Mouse (Mus musculus) cerebellum, adult 11 months (tissue): ENCODE data around the gene Ptprs.

Source experiments
- DNase-seq: peaks from one replicate; pipeline ENCODE4 v3.0.0; 2022

Ptprs gene

GRCm38 (mm10) chr17:56490438-56491152, 14.3 kb upstream of the Ptprs start:
- DNase-seq, result no peak

GRCm38 (mm10) chr17:56488028-56488427, 11.7 kb upstream of the Ptprs start:
- DNase-seq, result no peak

- DNase-seq, result no peak
These were observed 11.2 kb upstream of the Ptprs start for GRCm38 (mm10) chr17:56487441-56487888.

- no peak for DNase-seq
These were observed 9.6 kb upstream of the Ptprs start for GRCm38 (mm10) chr17:56485926-56486325.

- no peak for DNase-seq
These were observed 8.8 kb upstream of the Ptprs start for GRCm38 (mm10) chr17:56485118-56485517.

- DNase-seq, result no peak
These were observed 6.4 kb upstream of the Ptprs start for GRCm38 (mm10) chr17:56482671-56483070.

GRCm38 (mm10) chr17:56479358-56479757, 3.1 kb upstream of the Ptprs start:
- DNase-seq, result peak; percentile 71

- no peak for DNase-seq
These were observed 1.9 kb upstream of the Ptprs start for GRCm38 (mm10) chr17:56478191-56478611.

- no peak for DNase-seq
These were observed 1.0 kb upstream of the Ptprs start for GRCm38 (mm10) chr17:56477191-56477818.

GRCm38 (mm10) chr17:56475584-56476401, 490 bp downstream of the Ptprs start:
- DNase-seq, result peak; percentile 77

- DNase-seq, result peak; percentile 45
These were observed 1.3 kb downstream of the Ptprs start for GRCm38 (mm10) chr17:56474831-56475581.

- peak; percentile 52 for DNase-seq
These were observed 1.9 kb downstream of the Ptprs start for GRCm38 (mm10) chr17:56474311-56474830.

- DNase-seq, result no peak
These were observed 2.7 kb downstream of the Ptprs start for GRCm38 (mm10) chr17:56473611-56473905.

GRCm38 (mm10) chr17:56472733-56473610, 3.3 kb downstream of the Ptprs start:
- DNase-seq, result peak; percentile 59

- no peak for DNase-seq
These were observed 4.2 kb downstream of the Ptprs start for GRCm38 (mm10) chr17:56472121-56472520.

- DNase-seq, result no peak
These were observed 5.1 kb downstream of the Ptprs start for GRCm38 (mm10) chr17:56471136-56471535.

- peak; percentile 40 for DNase-seq
These were observed 5.7 kb downstream of the Ptprs start for GRCm38 (mm10) chr17:56470571-56470970.

GRCm38 (mm10) chr17:56470001-56470436, 6.3 kb downstream of the Ptprs start:
- no peak for DNase-seq

- no peak for DNase-seq
These were observed 7.0 kb downstream of the Ptprs start for GRCm38 (mm10) chr17:56469275-56469674.

GRCm38 (mm10) chr17:56468870-56469269, 7.4 kb downstream of the Ptprs start:
- DNase-seq, result no peak

- DNase-seq, result no peak
These were observed 7.9 kb downstream of the Ptprs start for GRCm38 (mm10) chr17:56468380-56468779.

GRCm38 (mm10) chr17:56467456-56467884, 8.8 kb downstream of the Ptprs start:
- no peak for DNase-seq
